Mouse (Mus musculus) stomach, embryonic 14.5 days (tissue): ENCODE data around the gene Tomm70a. TPM values are rescaled to one million over a fixed set of nuclear protein-coding genes. Genes with fewer than 3 reads are reported as not detected.

Source experiments
- ATAC-seq: fragments of 200-750 bp; cut with Nextera tagmentation; 2 replicates; pipeline ENCODE4 v1.8.0; 2017; ENCODE audit warnings: low read depth, moderate TSS enrichment; ENCODE audit not compliant: insufficient number of reproducible peaks, insufficient read depth, low FRiP score
- H3K27ac ChIP-seq: fragments of 300-500 bp; sonication (generic); 2 replicates; pipeline ENCODE4 v1.5.1; 2014; ENCODE audit warnings: mild to moderate bottlenecking, low read length, moderate library complexity, mixed read lengths
- H3K27me3 ChIP-seq: fragments of 300-500 bp; sonication (generic); 2 replicates; pipeline ENCODE4 v1.6.1; 2014; ENCODE audit warnings: low read length, control low read depth, mixed read lengths; ENCODE audit not compliant: control insufficient read depth, insufficient read depth
- H3K36me3 ChIP-seq: fragments of 300-500 bp; sonication (generic); 2 replicates; pipeline ENCODE4 v1.6.1; 2014; ENCODE audit warnings: mild to moderate bottlenecking, control low read depth, low read length, moderate library complexity, mixed read lengths; ENCODE audit not compliant: control insufficient read depth, insufficient read depth
- H3K4me1 ChIP-seq: fragments of 300-500 bp; sonication (generic); 2 replicates; pipeline ENCODE4 v1.6.1; 2014; ENCODE audit warnings: low read length, control low read depth, mixed read lengths; ENCODE audit not compliant: control insufficient read depth, insufficient read depth
- H3K4me2 ChIP-seq: fragments of 300-500 bp; sonication (generic); replicated peaks from 2 replicates; pipeline ENCODE4 v1.6.1; 2014; ENCODE audit warnings: low read depth, low read length, control low read depth
- H3K4me3 ChIP-seq: fragments of 300-500 bp; sonication (generic); 2 replicates; pipeline ENCODE4 v1.5.1; 2014; ENCODE audit warnings: low read depth, low read length, control low read depth
- H3K9ac ChIP-seq: fragments of 300-500 bp; sonication (generic); replicated peaks from 2 replicates; pipeline ENCODE4 v1.6.1; 2014; ENCODE audit warnings: low read depth, mild to moderate bottlenecking, control low read depth, low read length, moderate library complexity, mixed read lengths
- H3K9me3 ChIP-seq: fragments of 300-500 bp; sonication (generic); 2 replicates; pipeline ENCODE4 v1.6.1; 2016; ENCODE audit warnings: low read depth, low read length, control low read depth; ENCODE audit not compliant: control insufficient read depth
- WGBS: fragments of 180-500 bp; shearing (Covaris S2); extraction: QIAGEN DNeasy Blood & Tissue Kit; methylation state at CpG from one replicate; pipeline ENCODE4 v1.1.7; 2014; 5-methylcytosine and 5-hydroxymethylcytosine counted together
- polyA plus RNA-seq: library from polyadenylated mRNA; unstranded; fragments of >200 nt; fragmentation: Nextera tagmentation; extraction: Ambion mirVana; gene quantifications from 2 replicates; pipeline ENCODE4 v1.2.1, GENCODE M21; 2014

The Tomm70a gene
- polyA plus RNA-seq, 1 experiment from 2014 or later: 50.1 TPM

DNA sequence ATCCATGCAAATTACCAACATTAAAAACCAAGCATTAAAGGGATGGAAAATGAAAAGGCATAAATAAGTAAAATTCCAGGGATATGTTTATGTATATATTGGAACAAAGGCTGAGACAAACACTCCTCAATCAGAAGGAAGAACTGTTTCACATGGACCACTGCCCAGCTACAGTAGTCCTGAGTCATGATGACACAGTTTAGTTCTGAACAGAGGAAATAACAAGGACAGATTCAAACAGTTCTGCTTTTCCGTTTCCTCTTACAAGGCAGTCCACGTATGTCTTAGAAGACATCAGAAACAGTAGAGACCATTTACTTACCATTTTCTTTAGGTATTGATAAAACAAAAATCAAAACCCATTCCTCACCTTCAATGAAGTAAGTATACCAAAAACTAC is 68.0 kb downstream of the Tomm70a start:
- WGBS: 83% methylated on average over 2 of the region's 2 CpGs

DNA sequence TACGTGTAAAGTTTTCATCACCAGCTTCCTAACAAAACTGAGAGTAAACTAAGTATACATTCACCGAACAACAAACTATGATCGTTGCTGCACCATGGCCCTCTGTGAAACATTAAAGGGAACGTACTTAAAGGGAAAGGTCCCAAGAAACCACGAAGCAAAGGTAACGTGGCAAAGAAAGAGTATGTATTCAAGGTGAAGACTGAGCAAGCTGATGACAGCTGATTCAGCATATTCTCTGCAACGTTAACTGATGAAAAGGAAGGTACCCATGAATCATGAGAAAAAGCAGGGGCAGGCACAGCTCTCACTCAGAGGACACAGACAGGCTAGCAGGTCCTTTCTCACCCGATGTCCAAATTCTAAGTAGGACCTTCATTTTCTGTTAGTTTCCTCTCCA is 68.9 kb downstream of the Tomm70a start:
- Histone ChIP-seq H3K27me3 (no peaks in the 10 kb centered on the region), H3K36me3 (peaks cover 25% of the 10 kb centered on the region), H3K27ac (no peak overlapping the region), H3K4me3 (no peak overlapping the region), H3K4me1 (no peaks in the 10 kb centered on the region), H3K9me3 (no peaks in the 10 kb centered on the region), H3K4me2 (no peak overlapping the region), H3K9ac (no peak overlapping the region)
- no peak for ATAC-seq
- WGBS: 86% methylated on average over 8 of the region's 8 CpGs

More for the DNA sequence above, 68.0 kb downstream of the Tomm70a start:
- Histone ChIP-seq H3K9me3 (no peaks in the 10 kb centered on the region), H3K27ac (no peak overlapping the region), H3K9ac (no peak overlapping the region), H3K27me3 (no peaks in the 10 kb centered on the region), H3K4me3 (no peak overlapping the region), H3K4me1 (no peaks in the 10 kb centered on the region), H3K4me2 (no peak overlapping the region), H3K36me3 (peaks cover 25% of the 10 kb centered on the region)
- no peak for ATAC-seq

DNA sequence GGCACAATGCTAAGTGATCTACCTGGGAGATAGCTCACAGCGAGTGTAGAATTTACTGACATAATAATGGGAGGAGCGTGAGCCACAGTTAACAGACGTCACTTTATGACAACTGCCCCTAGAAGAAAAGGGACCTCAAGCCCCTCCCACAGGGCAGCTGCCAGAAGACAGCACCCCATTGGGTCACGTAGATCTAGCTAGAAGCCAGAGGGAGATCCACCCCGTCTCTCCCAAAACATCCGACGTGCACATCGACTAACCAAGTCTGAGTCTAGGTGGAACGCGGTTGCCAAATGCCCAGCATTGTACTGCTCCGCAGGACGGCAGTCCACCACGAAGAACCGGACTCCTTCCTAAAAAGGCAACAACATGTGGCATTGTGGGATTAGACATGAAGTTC is 69.7 kb downstream of the Tomm70a start:
- Histone ChIP-seq H3K4me3 (no peak overlapping the region), H3K4me2 (no peak overlapping the region), H3K27ac (no peak overlapping the region), H3K9ac (no peak overlapping the region), H3K4me1 (no peaks in the 10 kb centered on the region), H3K36me3 (peaks cover 25% of the 10 kb centered on the region), H3K27me3 (no peaks in the 10 kb centered on the region), H3K9me3 (no peaks in the 10 kb centered on the region)
- WGBS: 92% methylated on average over 14 of the region's 14 CpGs
- ATAC-seq: no peak

DNA sequence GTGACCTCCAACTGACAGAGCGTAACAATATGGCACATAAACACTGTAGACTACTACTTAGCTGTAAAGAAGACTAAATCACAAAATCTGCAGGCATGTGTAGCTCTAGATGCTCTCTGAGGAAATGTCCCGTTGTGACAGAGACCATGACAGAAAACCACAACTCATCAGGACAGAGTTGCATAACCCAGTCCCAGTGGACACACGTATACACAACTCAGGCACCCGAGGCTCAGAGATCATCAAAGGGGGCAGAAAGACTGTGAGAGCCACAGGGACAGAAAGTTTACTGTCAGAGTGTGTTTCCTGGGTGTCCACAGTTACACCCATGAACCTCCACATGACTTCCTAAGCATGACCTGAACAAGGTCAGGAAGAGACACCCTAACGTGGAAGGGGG is 75.1 kb downstream of the Tomm70a start:
- Histone ChIP-seq H3K27ac (no peak overlapping the region), H3K4me1 (no peaks in the 10 kb centered on the region), H3K9me3 (no peaks in the 10 kb centered on the region), H3K4me3 (no peak overlapping the region), H3K9ac (no peak overlapping the region), H3K36me3 (peaks cover 13% of the 10 kb centered on the region), H3K4me2 (no peak overlapping the region), H3K27me3 (no peaks in the 10 kb centered on the region)
- 88% methylated on average over 5 of the region's 5 CpGs for WGBS
- no peak for ATAC-seq

DNA sequence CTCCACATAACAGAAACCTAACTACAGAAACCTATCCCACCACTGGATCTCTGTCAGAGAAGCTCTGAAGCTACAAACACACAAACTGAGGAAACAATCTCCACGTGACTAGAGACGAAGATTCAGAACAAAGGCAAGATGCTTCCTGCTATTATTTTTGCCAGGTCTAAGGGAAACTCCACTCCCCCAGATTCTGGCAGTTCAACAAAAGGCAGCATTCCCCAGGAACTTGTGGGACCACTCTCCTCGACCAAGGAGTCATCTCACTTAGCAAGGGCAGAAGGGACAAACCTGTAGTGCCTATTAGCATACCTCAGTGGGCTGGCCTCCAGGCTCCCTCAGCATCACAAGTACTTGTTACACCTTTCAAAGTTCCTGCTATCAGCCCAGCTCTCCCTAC is 75.8 kb downstream of the Tomm70a start:
- H3K27me3 ChIP-seq: no peaks in the 10 kb centered on the region
- no peaks in the 10 kb centered on the region for H3K9me3 ChIP-seq
- WGBS: 63% methylated on average over 3 of the region's 3 CpGs
- no peak overlapping the region for H3K4me2 ChIP-seq
- no peak overlapping the region for H3K27ac ChIP-seq
- peaks cover 6% of the 10 kb centered on the region for H3K36me3 ChIP-seq
- no peak overlapping the region for H3K9ac ChIP-seq
- no peaks in the 10 kb centered on the region for H3K4me1 ChIP-seq
- no peak for ATAC-seq
- no peak overlapping the region for H3K4me3 ChIP-seq

Other genes with a start within 250 kb of the Tomm70a start
- gene Tmem45a, start 235.5 kb upstream of the Tomm70a start, polyA plus RNA-seq: 53.8 and 56.5 TPM in 2 replicates
- gene Lnp1, start 193.6 kb upstream of the Tomm70a start, polyA plus RNA-seq: not detected in 2 replicates
- gene Tmem45a2, start 50.3 kb upstream of the Tomm70a start, polyA plus RNA-seq: 0.08 TPM in 1 of 2 replicates, not detected in the other
- 84.7 and 88.0 TPM in 2 replicates for gene Nit2, start 45.6 kb downstream of the Tomm70a start, polyA plus RNA-seq
- 34.2 and 40.5 TPM in 2 replicates for gene Tbc1d23, start 109.8 kb downstream of the Tomm70a start, polyA plus RNA-seq
- gene Tmem30c, start 171.2 kb downstream of the Tomm70a start, polyA plus RNA-seq: 0.11 and 0.19 TPM in 2 replicates
- 54.7 and 54.8 TPM in 2 replicates for gene Filip1l, start 231.4 kb downstream of the Tomm70a start, polyA plus RNA-seq